Mouse (Mus musculus) adrenal gland, adult 2 months (tissue): ENCODE measurements around the gene Ccdc186. TPM values are rescaled to one million over a fixed set of nuclear protein-coding genes. Genes with fewer than 3 reads are reported as not detected.

Experiments used
- DNase-seq: peaks from one replicate; pipeline ENCODE4 v3.0.0; 2021
- long read RNA-seq: library from polyadenylated mRNA; stranded (forward); transcript quantifications from one replicate; pipeline ENCODE4 v2.0.0, GENCODE M21; 2021
- polyA plus RNA-seq: library from polyadenylated mRNA; depleted of rRNA; stranded (reverse); fragments of >200 nt; gene quantifications from 2 replicates; pipeline ENCODE4 v1.2.3, GENCODE M21; 2012; rRNA removed
- total RNA-seq, 2 experiments: library from RNA; stranded (reverse); gene quantifications; 2 replicates each; pipeline ENCODE4 v1.2.3; 2021

The Ccdc186 gene
- total RNA-seq: 10 to 100 TPM; 22.0 to 33.8 TPM
- 1.3 and 2.4 TPM in 2 replicates for polyA plus RNA-seq
- long read RNA-seq, full-length matches to known transcripts: 1 of 3 reads
- long read RNA-seq, partial matches to known transcripts: 2 of 3 reads
- long read RNA-seq, other reads (novel, unspliced or antisense): 0 of 3 reads

GRCm38 (mm10) chr19:56821798-56822447, at the start of gene Ccdc186:
TSS of gene Ccdc186 (minus strand) at chr19:56822190.
- peak; percentile 97 for DNase-seq

DNA sequence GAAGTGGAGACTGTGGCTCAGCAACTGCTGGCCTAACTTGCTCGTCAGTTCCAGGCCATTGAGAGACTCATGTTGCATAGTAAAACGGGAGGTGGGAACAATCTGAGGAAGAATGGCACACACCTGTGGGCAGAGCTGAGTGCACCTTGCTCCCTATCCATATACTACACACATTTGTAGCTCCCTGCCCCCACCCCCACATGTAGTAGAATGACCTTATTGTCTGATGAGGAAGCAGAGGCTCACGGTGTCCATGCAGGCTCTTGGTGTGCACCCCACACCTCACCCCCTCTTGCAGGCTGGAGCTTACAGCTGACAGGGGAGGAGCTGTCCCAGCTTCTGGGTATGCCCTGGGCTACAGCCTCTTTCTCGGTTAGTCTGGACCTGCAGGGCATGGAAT, 45.7 kb upstream of the Ccdc186 start:
- DNase-seq: no peak

GRCm38 (mm10) chr19:56856455-56856854, 34.5 kb upstream of the Ccdc186 start:
- no peak for DNase-seq

DNA sequence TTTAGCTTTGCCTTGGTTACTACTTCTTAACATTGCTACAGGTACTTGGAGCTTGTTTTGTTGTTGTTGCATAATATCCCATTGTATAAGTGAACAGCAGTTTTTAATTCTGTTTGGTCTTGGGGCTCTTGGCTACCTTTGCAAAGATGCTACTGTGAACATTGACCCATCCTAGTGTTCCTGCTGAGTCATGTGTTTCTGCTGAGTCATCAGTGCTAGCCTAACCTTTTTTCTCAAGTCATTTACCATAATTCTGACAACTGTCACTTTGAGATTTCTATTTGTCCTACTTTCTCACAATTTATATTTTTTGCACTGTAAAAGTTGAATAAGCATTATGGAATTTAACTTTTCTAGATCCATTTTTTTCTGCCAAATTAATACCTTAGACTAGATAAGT, 30.6 kb upstream of the Ccdc186 start:
- no peak for DNase-seq

DNA sequence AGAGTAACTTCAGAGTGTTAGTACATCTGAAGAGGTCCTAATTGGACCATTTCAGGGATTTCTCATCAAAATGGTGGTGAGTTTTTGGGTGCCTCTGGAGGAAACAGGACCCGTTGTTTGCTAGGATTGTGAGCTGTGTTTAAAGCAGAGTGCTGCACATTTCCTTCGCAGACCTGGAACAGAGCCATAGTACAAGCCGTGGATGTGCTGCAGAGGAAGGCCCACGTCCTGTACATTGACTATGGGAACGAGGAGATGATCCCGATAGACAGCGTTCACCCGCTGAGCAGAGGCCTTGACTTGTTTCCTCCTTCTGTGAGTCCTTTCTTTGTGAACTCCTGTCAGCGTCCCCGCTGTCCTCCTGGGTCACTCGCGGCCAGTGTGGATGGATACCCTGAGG, 21.0 kb upstream of the Ccdc186 start:
- DNase-seq: no peak

- DNase-seq: no peak
Measured at GRCm38 (mm10) chr19:56838942-56839706, 17.1 kb upstream of the Ccdc186 start.

DNA sequence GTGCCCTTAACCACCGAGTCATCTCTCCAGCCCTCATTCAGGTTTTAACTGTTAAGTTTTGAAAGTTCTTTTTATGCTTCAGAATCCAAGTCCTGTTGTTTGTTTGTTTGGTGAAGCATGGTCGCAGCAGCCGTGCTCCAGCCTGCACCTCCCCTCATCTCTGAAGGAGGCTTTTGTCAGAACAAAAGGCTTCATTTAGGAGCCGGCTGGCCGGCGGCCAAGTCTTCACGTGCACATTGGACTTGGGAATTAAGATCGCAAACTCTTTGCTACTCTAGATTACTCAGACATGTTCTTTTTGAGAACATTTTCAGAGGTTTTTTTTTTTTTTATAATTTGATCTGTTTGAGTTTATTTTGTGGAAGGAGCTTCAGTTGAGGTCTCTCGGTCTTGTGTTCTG, 13.3 kb upstream of the Ccdc186 start:
- no peak for DNase-seq

- no peak for DNase-seq
Measured at GRCm38 (mm10) chr19:56830163-56830562, 8.2 kb upstream of the Ccdc186 start.

GRCm38 (mm10) chr19:56829267-56829666, 7.3 kb upstream of the Ccdc186 start:
- no peak for DNase-seq

- DNase-seq: no peak
Measured at GRCm38 (mm10) chr19:56828305-56828704, 6.3 kb upstream of the Ccdc186 start.

DNA sequence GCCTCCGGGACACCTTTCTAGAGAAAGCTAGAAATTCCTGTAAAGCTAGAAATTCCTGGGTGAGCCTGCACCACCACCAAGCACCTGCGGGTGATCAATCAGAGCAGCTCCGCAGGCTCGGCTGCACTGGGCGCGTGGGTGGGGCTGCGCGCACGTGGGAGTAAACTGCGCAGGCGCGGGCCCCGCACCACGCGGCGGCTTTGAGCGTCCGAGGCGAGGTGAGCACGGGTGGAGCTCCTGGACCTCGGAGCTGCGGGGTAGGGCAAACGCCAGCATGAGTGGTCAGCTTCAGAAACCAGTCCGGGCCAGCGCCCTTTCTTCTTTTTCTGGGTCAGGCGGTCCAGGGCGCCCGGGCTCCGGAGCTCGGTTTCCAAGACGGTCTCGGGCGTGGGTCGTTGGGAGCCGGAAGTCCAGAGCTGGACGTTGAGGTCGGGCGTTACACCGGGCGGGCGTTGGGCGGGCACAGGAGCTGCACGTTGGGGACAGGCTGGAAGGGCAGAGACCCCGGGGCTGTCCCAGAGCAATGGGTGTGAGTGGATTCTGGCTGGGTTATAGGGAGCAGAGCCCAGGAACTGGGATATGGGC, 4.1 kb upstream of the Ccdc186 start, which contains the start of gene Tdrd1:
Gene Tdrd1 (plus strand): TSS at position 163 of the 585 bp plus-strand sequence.
- no peak for DNase-seq

- DNase-seq: no peak
Measured at GRCm38 (mm10) chr19:56822448-56822836, 452 bp upstream of the Ccdc186 start.

DNA sequence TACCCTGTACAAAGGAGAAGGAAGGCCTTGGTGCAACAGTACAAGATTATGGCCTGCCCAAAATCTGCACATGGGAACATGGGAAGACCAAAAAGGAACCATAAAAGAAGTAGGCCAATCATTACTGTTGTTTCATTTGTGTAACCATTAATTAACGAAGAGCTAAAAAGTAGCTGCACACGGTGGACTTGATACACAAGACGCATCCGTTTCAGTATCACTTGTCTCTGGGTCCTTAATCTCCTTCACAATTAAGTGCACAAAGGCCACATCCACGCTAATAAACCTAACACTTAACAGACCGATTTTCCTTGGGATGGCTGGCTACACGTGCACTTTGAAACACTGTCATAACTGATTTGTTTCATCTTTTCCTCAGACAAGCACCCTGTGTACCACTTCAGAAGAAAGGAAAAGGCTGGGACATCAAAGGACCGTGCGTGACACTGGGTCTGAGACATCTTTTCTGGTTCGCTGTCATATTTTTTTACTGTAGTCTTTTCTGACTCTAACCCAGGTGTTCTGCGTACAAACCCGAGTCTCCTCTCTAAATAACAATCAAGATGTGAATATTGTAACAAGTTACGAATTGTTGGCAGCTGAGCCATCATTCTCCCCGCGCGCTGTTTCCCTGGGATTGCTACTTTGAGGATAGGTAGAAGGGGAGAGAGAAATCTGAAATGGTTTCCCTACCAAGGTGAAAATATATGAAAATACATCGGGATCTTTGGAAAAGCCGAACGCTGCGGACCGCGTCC, 771 bp downstream of the Ccdc186 start:
- DNase-seq: peak; percentile 3

- no peak for DNase-seq
Measured at GRCm38 (mm10) chr19:56817851-56818526, 4.0 kb downstream of the Ccdc186 start.

- DNase-seq: no peak
Measured at GRCm38 (mm10) chr19:56813360-56813759, 8.6 kb downstream of the Ccdc186 start.

GRCm38 (mm10) chr19:56811590-56811989, 10.4 kb downstream of the Ccdc186 start:
- peak; percentile 52 for DNase-seq

DNA sequence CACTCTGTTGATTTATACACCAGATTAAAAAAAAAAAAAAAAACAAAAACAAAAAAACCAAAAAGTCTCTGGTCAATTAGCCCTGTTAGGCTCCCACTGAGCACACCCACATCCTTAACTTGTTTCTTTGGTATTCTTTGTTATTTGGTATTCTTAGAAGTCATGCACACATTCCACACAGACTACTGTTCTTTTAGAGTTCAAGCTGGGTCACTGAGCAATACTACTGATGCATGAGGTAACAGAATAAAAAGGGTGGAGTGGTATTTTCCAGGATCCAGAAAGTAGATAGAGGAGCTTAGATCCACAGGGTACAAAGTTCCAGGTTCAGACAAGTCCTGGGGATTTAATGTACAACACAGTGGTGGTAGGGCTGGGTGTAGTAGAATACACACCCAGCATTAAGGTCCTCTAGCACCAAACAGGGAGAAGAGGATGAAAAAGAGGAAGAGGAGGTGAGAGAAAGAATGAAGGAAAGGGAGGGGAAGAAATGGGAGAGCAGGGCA, 11.3 kb downstream of the Ccdc186 start:
- no peak for DNase-seq

GRCm38 (mm10) chr19:56808771-56809170, 13.2 kb downstream of the Ccdc186 start:
- no peak for DNase-seq

DNA sequence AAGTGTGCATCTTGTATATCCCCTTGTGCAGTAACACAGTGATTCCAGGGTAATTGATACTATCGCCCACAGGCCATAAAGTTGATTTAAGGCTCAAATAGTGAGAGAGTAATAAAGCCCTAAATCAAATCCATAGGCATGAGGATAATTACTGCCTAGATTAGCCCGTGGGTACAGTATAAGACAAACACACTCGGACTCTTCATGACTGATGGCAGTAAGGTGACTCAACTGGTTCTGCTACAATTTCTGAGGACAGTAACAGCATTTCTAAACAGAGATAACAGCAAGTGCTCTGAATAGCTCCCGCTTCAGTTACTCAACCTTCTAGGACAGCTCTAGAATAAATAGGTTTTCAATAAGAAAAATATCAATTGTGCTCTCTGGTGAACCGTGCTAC, 14.9 kb downstream of the Ccdc186 start:
- no peak for DNase-seq

GRCm38 (mm10) chr19:56805366-56805765, 16.6 kb downstream of the Ccdc186 start:
- no peak for DNase-seq

- DNase-seq: no peak
Measured at GRCm38 (mm10) chr19:56802352-56802746, 19.6 kb downstream of the Ccdc186 start.
